Mouse (Mus musculus): ENCODE measurements around the gene Lhx1.

The Lhx1 gene

DNA sequence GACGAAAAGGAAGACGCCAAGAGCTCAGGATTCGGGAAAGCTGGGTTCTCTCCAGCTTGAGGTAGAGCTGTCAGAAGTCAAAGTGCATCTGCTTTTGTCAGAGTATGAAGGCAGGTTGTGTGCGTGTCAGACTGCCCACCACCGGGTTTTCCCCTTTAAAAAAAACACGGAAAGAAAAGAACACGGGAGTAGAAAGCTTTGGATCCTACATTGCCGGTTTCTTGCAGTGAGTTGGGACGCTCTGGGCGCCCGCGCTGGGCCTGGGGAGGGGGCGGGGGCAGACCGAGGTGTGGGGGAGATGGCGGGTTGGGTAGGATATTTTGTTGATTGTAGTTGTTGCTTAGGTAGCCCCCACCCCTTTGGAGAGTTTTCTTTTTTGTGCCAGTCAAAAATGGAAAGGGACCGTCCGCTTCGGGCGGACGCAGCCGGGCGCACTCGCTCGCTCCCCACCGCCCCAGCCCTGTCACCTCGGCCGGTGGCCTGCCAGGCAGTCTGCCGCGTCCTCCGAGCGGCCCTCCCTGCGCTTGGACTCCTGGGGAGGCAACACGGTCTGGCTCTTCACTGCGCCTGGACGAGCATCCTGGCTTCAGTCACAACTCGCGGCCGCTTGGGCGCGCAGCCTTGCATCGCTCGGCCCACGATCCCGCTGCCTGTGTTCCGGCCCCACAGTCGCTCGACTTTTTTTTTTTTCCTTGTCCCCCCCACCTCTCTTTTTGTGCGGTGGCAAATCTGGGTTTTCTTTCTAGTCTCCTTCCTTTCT is 644 bp downstream of the Lhx1 start:
- DNase-seq, result no peak

DNA sequence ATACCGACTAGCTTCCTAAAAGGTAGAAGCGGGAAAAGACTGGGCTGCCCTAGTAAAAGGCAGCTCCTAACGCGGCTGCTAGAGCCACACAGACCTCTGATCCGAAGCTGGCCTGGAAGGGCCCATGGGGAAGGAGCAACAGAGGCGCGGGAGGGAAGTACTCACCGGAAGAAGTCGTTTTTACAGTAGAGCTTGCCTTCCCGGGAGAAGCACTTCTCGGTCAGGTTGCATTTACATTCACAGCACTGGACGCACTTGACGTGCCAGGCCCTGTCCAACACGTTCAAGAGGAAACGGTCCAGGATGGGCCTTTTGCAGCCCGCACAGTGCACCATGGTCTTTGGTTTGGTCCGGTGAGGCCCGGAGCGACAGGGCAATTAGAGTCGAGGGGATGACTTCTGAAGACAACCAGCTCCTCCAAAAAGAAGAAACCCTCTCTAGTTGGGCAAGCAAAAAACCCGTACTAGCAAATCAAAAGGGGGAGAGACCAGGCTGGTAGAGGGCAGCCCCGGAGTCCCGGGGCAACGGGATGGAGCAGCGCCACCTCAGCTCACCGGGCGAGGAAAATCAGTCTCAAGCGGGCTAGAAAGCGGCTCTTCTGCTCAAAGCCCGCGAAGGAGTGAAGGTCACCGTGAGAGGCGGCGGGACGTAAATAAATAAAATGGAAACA is 1.4 kb downstream of the Lhx1 start:
- DNase-seq, result no peak

DNA sequence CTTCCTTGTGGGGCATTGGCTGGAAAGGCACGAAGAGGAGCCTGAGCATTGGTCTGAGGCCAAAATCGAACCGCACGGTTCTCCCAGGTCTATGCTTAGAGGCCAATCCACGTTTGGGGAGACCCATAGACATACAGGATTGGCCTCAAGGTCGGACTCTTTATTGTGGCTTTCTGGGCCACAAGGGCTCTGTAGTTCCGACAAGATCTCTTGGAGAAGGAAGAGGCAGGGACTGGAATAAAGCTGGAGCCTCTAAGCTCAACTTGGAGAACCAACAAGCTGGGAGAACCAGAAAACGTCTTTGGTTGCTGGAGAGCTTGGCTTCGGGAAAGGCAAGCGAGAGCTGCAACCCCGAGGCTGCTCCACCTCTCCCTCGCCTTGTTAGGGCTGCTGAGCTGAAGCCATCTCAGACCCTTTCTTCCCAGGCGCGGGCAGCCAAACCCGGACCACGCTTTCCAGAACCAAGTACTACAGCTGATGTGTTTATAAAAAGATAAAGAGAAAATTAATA is 2.0 kb downstream of the Lhx1 start:
- DNase-seq, result no peak

DNA sequence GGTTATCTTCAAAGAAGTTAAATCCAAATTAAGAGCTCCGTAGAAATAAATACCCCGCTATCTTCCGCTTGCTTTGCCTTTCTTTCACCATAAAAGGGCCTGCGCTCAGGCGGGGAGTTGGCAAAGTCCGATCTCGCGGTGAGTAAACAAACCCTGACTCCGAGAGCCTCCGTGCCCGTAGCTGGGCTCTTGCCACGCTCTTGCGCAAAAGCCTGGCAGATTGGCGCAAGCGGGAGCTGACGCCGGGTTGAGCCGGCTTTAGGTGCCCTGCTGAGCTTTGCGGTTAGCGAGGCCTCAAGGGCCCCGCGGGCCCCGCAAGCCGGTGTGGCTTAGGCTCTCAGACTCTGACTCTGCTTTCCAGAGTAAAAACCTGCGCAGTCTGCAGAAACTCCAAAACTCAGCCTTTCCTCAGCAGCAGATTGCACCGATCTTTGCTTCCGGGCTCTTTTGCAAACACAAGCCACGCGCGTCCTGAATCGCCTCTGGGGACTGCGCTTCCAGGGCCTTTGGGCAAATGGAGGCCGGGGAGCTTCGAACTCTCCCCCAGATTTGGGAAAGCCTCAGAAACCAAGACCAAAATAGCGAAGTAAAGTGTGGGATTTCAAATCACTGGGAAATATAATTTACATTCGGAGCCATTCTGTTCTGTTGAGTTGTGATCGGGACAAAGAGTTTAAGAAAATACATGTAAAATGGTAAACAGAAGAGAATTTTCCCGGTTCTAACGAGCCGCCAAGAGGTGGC is 2.6 kb downstream of the Lhx1 start:
- no peak for DNase-seq

DNA sequence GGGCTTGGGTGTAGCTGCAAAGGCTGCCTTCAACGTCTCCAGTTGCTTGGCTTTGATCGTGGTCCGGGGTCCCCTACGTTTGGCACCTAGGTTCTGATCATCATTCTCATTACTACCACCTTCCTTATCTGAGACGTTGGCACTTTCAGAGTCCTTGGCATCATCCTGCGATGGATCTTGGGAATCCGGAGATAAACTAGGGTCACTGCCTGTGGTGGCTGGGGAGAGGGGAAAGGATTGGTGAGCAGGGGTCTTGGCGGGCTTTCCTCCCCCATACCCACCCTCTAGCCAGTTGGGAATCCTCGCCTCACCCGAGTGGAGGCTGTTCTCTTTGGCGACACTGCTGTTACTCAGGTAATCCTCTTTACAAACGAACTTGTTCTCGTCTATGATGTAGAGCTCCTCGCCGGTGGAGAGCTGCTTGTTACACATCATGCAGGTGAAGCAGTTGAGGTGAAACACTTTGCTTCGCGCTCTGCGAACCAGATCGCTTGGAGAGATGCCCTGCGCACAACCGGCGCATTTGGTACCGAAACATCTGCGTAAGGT is 3.5 kb downstream of the Lhx1 start:
- DNase-seq, result no peak

DNA sequence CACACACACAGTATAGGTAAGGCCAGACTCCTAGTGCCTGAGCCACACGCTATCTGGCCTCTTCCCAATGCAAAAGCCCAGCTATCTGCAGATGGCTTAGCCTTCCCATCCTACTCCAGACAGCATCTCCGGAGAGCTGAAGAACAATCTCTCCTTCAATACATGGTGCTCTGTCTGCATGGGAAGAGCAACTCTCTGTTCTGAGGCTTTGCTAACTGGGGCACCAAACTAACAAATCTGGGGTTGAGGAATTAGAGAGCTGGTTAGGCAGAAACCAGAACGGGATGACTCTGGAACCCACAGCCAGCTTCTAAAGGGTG is 4.3 kb downstream of the Lhx1 start:
- DNase-seq, result no peak

DNA sequence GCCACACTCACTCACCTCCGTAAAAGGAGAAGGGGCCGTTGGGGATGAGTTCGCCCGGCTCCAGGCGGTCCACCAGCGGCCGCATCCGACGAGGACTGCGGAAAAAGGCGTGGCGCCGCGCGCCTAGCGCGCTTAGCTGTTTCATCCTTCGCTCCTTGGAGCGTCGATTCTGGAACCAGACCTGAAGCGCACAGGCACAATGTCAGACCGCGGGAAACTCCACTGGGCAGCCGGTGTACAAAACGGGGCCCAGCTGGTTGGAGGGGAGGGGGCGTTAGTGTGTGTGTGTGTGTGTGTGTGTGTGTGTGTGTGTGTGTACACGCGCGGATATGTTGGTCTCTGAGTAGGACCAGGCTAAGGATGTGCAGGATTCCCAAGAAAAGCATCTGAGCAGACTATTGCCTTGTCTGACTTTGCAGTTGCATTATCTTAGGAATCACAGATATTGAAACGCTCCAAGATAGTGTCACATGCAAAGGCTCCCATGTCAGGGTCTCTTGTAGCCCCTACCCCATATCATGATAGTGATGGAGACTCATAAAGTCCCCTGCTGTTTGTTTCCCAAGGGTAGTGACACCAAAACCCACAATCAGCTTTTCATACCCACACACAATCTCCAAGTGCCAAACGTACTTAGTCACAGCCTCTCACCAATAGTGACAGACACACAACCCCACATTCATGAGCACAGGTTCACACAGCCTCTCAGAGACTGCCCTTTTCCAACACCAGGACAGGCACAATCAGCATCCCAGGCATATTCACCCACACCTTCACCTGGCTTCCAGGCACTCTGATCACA is 4.9 kb downstream of the Lhx1 start:
- no peak for DNase-seq

DNA sequence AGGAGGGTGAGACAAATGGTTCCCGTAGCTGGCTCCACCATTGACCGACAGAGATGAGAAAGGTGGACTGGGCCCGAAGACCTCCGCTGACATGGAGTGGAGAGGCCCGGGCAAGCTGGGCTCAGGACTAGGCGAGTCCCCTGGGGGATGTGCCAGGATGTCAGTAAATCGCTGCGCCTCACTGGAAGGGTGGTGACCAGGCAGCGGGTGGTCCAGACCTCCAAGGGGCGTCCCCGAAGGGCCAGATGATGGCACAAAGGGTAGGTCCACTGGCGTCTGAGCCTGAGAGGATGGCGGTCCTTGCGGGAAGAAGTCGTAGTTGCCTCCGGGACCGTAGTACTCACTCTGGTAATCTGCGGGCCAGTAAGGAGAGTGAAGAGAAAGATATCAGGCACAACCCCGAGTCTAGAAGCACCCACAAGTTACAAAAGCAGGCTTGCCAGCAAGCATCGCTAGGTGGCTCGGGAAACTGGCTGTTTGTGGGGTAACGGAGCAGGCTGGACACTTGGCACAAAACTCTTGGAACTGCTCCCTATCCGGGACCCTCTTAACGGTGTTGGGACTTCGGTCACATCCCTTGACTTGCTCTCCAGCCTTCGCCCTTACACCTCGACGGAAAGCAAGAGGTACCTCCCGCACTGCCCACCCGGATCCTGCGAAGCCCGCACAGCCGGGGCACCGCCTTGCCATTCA is 5.6 kb downstream of the Lhx1 start:
- no peak for DNase-seq

DNA sequence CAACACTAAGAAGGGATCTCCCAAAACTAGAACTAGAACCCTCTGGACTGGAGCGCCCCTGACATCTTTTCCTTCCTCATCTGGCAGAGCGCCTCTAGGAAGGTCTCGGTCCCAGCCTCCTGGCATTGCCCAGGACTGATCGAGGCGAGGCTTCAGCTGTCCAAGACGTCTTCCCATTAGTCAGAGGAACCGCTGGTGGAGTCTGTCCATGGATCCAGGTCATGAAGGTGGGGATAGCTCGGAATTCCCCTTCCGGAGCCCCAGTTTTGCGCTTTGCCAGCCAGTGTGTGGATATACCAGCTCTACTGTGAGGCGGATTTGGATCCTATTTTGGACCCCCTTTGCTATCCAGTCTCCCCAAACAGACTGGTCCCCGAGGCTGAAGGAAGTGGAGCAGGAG is 6.3 kb downstream of the Lhx1 start:
- DNase-seq, result no peak

DNA sequence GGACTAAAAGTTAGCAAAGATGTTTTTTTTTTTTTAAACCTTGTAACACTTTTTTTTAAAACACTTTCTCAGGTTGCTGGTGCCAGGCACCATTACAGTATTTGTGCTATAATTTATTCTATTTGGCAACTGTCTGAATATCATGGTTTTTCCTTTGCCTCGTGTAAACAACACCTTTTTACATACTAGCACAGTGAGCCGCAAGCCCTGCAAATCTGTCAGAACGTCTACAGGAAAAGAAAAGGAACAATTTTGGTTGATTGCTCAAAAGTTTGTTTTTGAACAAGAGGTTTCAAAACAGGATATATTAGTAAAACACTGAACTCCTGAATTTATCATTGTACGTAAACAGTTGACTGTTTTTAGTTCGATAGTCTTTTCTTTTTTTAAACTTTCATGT is 7.1 kb downstream of the Lhx1 start:
- no peak for DNase-seq

DNA sequence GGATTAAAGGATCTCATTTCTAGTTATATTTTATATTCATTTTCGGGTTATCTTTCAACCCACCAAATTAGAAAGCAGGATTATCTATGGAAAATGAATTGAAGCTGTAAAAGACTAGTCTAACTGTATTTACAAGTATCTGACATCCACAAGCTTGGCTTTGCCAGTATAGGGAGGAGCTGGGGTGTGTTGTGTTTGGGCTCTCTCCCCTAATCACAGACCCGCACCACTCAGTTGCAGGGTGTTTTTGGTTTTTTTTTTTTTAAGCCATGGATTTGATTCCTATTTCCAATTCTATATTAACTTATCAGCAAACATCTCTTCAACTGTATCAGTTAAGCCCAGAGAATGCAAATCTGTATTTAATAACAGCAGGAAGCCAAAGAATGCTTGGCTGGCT is 7.9 kb downstream of the Lhx1 start:
- DNase-seq, result no peak

DNA sequence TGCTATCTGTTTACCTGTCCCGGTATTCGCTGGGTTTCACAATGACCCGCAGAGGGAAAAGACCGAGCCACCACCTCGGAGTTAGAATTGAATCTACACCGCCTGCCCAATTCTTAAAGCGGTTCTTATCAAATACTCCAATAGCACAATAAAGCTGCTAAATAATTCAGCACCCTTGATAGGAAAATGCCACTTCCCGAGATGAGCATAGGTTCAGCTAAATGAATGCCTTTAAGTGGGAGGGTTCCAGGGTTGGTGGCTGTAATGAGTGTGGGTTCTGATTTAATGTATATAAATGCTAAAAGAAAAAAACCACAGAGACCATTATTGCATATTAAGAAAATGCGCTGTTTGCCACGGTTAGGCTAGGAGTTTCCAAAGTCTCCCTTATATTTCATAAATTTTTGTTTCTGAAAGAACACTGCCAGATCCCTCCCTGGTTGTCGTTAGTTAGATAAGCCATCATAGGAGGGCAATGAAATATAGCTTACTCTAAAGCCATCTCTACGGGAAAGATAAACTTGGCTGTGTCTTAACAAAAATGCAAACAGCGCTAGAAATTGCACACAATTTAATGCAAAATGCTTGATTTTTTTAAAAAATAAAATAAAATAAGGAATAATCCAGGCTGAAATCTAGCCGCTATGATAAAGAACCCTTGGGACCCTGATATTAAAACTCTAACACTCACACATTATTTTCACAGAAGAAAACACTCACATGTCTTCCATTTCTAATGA is 8.7 kb downstream of the Lhx1 start:
- DNase-seq, result no peak

DNA sequence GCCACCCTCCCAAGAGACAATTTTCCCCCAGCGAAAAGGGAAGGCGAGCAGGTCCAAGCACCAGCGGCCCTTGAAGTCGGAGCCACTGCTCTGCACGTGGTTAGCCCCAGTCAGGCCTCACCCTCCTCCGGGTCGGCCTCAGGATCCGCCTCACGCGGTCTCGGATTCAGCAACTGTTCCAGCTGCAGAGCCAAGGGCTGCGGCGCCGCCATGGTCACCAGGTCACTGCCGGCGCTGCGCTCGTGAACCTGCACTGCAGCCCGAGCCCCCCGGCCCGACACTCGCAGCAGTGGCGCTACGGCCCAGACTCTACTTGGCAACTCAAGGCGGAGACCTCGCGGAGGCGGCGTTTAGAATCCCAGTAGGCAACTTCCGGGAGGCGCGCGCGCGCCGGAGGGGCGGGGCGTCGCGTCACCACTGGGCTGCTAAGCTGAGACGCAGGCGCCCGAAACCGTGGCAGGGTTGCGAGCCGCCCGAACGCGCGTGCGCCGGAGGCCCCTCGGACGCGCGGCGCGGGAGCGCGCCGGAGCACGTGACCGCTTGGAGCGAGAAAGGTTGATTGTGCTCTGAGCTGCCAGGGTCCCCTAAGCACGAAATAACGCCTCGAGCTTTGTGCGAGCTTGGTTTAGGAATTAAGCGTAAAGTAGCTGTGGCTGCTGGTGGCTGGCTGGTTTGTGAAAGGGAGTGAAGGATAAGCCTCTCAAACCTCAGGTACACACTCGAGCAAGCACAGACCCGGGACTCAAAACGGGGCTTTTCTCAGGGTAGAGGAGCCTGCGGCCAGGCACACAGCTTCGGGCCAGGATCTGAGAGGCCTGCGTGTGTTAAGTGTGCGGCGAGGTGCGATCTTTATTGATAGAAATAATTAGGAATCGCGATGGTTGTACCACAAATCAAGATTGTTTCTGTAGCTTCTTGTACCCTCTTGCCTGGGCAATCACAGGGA is 11.9 kb downstream of the Lhx1 start, which contains the start of gene Aatf:
TSS of gene Aatf (minus strand) at position 352 of the 946 bp plus-strand sequence.
- peak; percentile 94 for DNase-seq

DNA sequence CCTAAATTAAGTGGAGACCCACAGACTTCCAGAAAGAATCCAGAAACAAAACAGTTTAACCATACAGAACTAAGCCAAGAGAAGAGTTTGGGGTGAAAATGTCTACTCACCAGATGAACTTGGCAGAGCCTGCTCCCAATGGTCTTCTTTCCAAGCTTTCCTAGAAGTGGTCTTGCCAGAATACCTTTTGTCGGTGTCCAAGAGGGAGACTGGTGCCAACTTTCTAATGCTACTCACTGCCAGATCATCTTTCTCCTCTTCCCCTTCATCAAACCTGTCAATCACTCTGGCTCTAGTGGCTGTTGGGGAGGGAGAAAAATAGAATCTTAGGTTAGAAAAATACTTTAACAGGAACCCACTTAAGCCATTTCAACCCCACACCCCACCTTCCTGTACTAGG is 13.3 kb downstream of the Lhx1 start:
- DNase-seq, result no peak

DNA sequence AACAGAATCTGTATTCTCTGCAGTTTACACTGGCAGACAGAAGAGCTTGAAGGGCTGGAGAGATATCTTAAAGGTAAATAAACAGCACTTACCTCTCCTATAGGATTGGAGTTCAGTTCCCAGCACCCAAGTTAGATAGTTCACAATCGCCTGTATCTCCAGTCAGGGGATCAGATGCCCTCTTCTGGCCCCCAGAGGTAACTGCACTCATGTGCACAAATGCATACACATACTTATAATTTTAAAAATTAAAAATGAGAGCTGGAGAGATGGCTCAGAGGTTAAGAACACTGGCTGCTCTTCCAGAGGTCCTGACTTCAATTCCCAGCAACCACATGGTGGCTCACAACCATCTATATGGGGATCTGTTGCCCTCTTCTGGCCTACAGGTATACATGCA is 21.0 kb downstream of the Lhx1 start:
- no peak for DNase-seq

DNA sequence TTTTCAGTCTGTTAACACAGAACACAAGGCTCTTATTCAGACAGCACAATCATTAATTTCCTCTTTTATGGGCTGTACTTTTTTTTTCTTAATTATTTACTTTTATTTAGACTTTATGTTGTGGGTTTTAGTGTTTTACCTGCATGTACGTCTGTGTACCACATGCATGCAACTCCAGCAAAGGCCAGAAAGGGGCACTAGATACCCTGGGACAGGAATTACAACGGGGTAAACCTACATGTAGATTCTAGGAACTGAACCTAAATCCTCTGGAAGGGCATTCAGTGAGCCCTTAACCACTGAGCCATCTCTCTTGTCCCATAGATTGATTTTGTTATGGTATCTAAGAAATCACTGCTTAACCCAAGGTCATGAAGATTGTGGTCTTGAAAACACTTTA is 27.4 kb downstream of the Lhx1 start:
- DNase-seq, result no peak

DNA sequence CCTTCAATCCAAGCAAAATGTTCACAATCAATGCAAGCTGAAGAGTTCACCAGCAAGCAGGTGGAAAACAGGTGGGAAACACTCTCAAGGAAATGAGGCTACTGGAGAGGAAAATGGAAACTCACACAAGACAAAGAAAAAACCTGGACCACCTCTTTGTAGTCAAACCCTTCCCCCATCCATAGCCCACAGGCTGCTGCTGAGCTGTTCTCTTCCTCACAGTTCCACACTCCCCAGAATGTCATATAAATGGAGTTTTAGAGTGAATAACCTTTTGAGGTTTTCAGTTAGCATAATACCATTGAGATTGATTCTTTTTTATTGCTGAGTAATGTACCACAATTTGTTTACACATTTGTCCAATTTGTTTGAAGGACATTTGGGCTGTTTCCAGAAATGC is 28.4 kb downstream of the Lhx1 start:
- no peak for DNase-seq

DNA sequence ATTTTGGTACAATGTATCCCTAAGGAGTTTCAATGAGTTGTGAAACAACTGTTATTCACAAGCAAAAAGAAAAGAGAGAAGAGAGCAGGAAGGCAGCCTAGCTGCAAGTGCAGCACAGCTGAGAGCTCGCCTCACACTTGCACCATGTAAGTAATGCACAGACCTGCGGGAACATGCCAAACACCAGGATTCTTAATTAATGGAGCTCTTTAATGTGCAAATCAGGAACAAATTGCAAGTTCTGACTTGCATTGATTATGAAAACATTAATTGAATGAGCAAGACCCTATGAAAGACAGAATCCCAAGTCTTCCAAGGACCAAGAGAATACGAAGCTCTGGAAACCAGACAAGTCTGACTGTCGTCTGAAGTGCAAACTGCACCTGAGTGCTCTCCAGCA is 29.6 kb downstream of the Lhx1 start:
- DNase-seq, result no peak

DNA sequence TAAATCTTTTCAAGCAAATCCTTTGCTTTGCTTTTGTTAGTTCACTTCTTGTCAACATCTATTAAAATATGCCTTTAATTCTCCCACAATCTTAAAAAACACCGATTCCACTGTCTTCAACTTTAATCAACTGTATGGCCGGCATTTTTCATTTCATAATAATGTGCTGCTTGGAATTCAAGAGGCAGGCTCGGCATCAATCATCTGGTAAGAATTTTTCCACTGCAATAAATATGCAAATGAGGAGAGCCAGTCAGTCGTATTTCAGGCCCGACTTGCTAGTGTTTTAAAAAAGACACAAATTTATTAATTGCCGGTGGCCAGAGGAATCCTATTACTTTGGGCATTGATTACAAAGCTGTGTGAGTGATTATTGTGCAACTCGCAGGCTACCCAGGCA is 43.7 kb downstream of the Lhx1 start:
- no peak for DNase-seq

DNA sequence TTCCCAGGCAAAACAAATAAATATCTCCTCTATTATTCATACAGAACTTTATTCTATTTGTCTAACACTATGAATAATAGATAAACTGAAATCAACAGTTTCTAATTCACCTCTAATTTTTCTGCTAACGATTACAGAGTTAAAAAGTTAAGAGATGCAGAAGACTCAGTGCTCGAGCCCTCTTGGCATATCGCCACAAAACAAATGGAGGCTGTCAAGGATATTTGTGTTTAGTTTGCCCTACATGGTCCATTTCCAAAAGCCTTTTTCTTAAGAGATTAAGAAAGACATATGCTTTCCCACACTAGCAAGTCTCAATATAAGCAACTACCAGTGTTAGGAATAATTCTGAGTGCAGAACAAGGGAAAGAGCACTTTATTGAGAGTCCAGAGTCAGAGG is 44.9 kb downstream of the Lhx1 start:
- no peak for DNase-seq
